Comparison of ENCODE assay signal across 11 mouse cellular contexts in genomic region chr9:66620055-66620454, GRCm38 (mm10). TPM values are rescaled to one million over a fixed set of nuclear protein-coding genes. Genes with fewer than 3 reads are reported as not detected.
DNase-seq lines count a peak whose midpoint lies in the region; ATAC-seq and TF ChIP-seq lines count a peak whose summit lies in the region.
"Had no signal": no experiment of that assay in that cellular context is flagged by ENCODE, and none has a peak within 500 bp of the region (broad histone marks: within the 10 kb centered on the region; RNA-seq: fewer than 3 reads in every experiment).

No protein-coding gene starts in this region.

- WGBS in heart, embryonic 15.5 days: 59% methylated on average over 1 of the region's 1 CpGs
- WGBS in lung, embryonic 16.5 days: 47% methylated on average over 1 of the region's 1 CpGs
- WGBS in intestine, postnatal 0 days: 37% methylated on average over 1 of the region's 1 CpGs
- WGBS in neural tube, embryonic 15.5 days: 88% methylated on average over 1 of the region's 1 CpGs
- 100% methylated on average over 1 of the region's 1 CpGs for WGBS in forebrain, postnatal 0 days

- peak overlapping the region; percentile 46 for H3K27ac ChIP-seq in heart, embryonic 15.5 days
- peak overlapping the region; percentile 88 for H3K27ac ChIP-seq in lung, embryonic 16.5 days (ENCODE audit: low read length)
- peak overlapping the region; percentile 60; the same call in 1 of the 2 replicates for H3K27ac ChIP-seq in intestine, postnatal 0 days (ENCODE audit: low read depth, low read length)
- H3K27ac ChIP-seq in neural tube, embryonic 15.5 days (replicated peaks): peak overlapping the region; percentile 58; the same call in 1 of the 2 replicates
- H3K27ac ChIP-seq in forebrain, postnatal 0 days (ENCODE audit: low read depth, low read length): no peak overlapping the region

- H3K36me3 ChIP-seq in heart, embryonic 15.5 days: no peaks in the 10 kb centered on the region
- no peaks in the 10 kb centered on the region for H3K36me3 ChIP-seq in lung, embryonic 16.5 days (ENCODE audit: control insufficient read depth, insufficient read depth, low read length)
- no peaks in the 10 kb centered on the region for H3K36me3 ChIP-seq in intestine, postnatal 0 days (ENCODE audit: control insufficient read depth, insufficient read depth)
- H3K36me3 ChIP-seq in neural tube, embryonic 15.5 days: no peaks in the 10 kb centered on the region
- H3K36me3 ChIP-seq in forebrain, postnatal 0 days (ENCODE audit: insufficient read depth): no peaks in the 10 kb centered on the region
- H3K36me3 ChIP-seq: forebrain, embryonic 10.5 days had no signal

- no peak overlapping the region for H3K9ac ChIP-seq in heart, embryonic 15.5 days
- H3K9ac ChIP-seq in lung, embryonic 16.5 days (ENCODE audit: low read length): no peak overlapping the region
- no peak overlapping the region for H3K9ac ChIP-seq in intestine, postnatal 0 days (ENCODE audit: low read depth, low read length)
- H3K9ac ChIP-seq in neural tube, embryonic 15.5 days (replicated peaks): no peak overlapping the region
- no peak overlapping the region for H3K9ac ChIP-seq in forebrain, postnatal 0 days

- H3K27me3 ChIP-seq in heart, embryonic 15.5 days: no peaks in the 10 kb centered on the region
- H3K27me3 ChIP-seq in lung, embryonic 16.5 days (ENCODE audit: control insufficient read depth, insufficient read depth, low read depth, low read length): no peaks in the 10 kb centered on the region
- no peaks in the 10 kb centered on the region for H3K27me3 ChIP-seq in intestine, postnatal 0 days (replicated peaks; ENCODE audit: control insufficient read depth, insufficient read depth, low read length)
- H3K27me3 ChIP-seq in neural tube, embryonic 15.5 days (replicated peaks): no peaks in the 10 kb centered on the region
- no peaks in the 10 kb centered on the region for H3K27me3 ChIP-seq in forebrain, postnatal 0 days (ENCODE audit: insufficient read depth, low read length)

- no peak for DNase-seq in heart, adult 11 months
- DNase-seq in lung, postnatal 36 days: no peak
- no peak for DNase-seq in forebrain, postnatal 0 days
- DNase-seq in right cerebral cortex, postnatal 10 days (ENCODE audit: low spot score in 2 of 2): no peak
- DNase-seq: cerebellum, postnatal 25 days; right cerebral cortex, postnatal 25 days had no signal

- no peak for TF ChIP-seq CTCF in intestine, postnatal 0 days (IDR thresholded peaks at IDR 0.05; ENCODE audit: low read depth)
- TF ChIP-seq CTCF in forebrain, postnatal 0 days (IDR thresholded peaks at IDR 0.05; ENCODE audit: low read depth): no peak

- no peaks in the 10 kb centered on the region for H3K9me3 ChIP-seq in heart, embryonic 15.5 days (replicated peaks)
- H3K9me3 ChIP-seq in lung, embryonic 16.5 days (ENCODE audit: control insufficient read depth, low read length): no peaks in the 10 kb centered on the region
- H3K9me3 ChIP-seq in intestine, postnatal 0 days (ENCODE audit: control insufficient read depth): no peaks in the 10 kb centered on the region
- no peaks in the 10 kb centered on the region for H3K9me3 ChIP-seq in neural tube, embryonic 15.5 days (replicated peaks)
- H3K9me3 ChIP-seq in forebrain, postnatal 0 days (ENCODE audit: low read length): no peaks in the 10 kb centered on the region
- H3K9me3 ChIP-seq: forebrain, embryonic 10.5 days had no signal

- H3K4me1 ChIP-seq in heart, embryonic 15.5 days (replicated peaks): peaks cover 21% of the 10 kb centered on the region
- peaks cover 15% of the 10 kb centered on the region for H3K4me1 ChIP-seq in lung, embryonic 16.5 days (replicated peaks; ENCODE audit: control insufficient read depth, insufficient read depth, low read length)
- H3K4me1 ChIP-seq in intestine, postnatal 0 days (replicated peaks; ENCODE audit: control insufficient read depth, insufficient read depth, low read length): peaks cover 24% of the 10 kb centered on the region; the same call in 1 of the 2 replicates
- H3K4me1 ChIP-seq in neural tube, embryonic 15.5 days: peaks cover 11% of the 10 kb centered on the region
- no peaks in the 10 kb centered on the region for H3K4me1 ChIP-seq in forebrain, postnatal 0 days (ENCODE audit: insufficient read depth)

- H3K4me2 ChIP-seq in heart, embryonic 15.5 days: no peak overlapping the region
- H3K4me2 ChIP-seq in lung, embryonic 16.5 days (ENCODE audit: low read depth, low read length): no peak overlapping the region; the same call in 1 of the 2 replicates
- no peak overlapping the region for H3K4me2 ChIP-seq in intestine, postnatal 0 days (replicated peaks; ENCODE audit: low read depth)
- no peak overlapping the region for H3K4me2 ChIP-seq in neural tube, embryonic 15.5 days
- no peak overlapping the region for H3K4me2 ChIP-seq in forebrain, postnatal 0 days (ENCODE audit: low read depth)

- no peak for ATAC-seq in heart, embryonic 15.5 days (replicated peaks; ENCODE audit: insufficient number of reproducible peaks, insufficient read depth, low FRiP score, low read depth)
- ATAC-seq in lung, embryonic 16.5 days (ENCODE audit: low read depth): peak; percentile 29; the same call in 1 of the 2 replicates
- ATAC-seq in intestine, postnatal 0 days: no peak
- ATAC-seq in neural tube, embryonic 15.5 days (ENCODE audit: low FRiP score): no peak
- no peak for ATAC-seq in forebrain, postnatal 0 days

- H3K4me3 ChIP-seq in heart, embryonic 15.5 days: no peak overlapping the region
- H3K4me3 ChIP-seq in lung, embryonic 16.5 days (ENCODE audit: low read length): no peak overlapping the region
- H3K4me3 ChIP-seq in intestine, postnatal 0 days (ENCODE audit: low read depth, low read length): no peak overlapping the region
- no peak overlapping the region for H3K4me3 ChIP-seq in neural tube, embryonic 15.5 days (replicated peaks)
- no peak overlapping the region for H3K4me3 ChIP-seq in forebrain, postnatal 0 days (ENCODE audit: low read depth, low read length)
- H3K4me3 ChIP-seq: forebrain, embryonic 10.5 days had no signal

RNA-seq across cellular contexts. Expression of gene Usp3, which starts 27.1 kb away (rescaled TPM):
- polyA plus RNA-seq in heart, embryonic 15.5 days (2015; fragmentation: Nextera tagmentation; extraction: Ambion mirVana): 30.5 and 35.6 TPM in 2 replicates
- 57.9 and 64.6 TPM in 2 replicates for polyA plus RNA-seq in lung, embryonic 16.5 days (2015; fragmentation: Nextera tagmentation; extraction: Ambion mirVana)
- 63.5 and 70.3 TPM in 2 replicates for polyA plus RNA-seq in intestine, postnatal 0 days (2015; fragmentation: Nextera tagmentation; extraction: Ambion mirVana)
- 51.2 and 57.0 TPM in 2 replicates for polyA plus RNA-seq in neural tube, embryonic 15.5 days (2015; fragmentation: Nextera tagmentation; extraction: Ambion mirVana)
- 46.3 and 59.7 TPM in 2 replicates for total RNA-seq in forebrain, postnatal 0 days (2014; rRNA removed)
- 55.1 and 55.2 TPM in 2 replicates for polyA plus RNA-seq in forebrain, postnatal 0 days (2015; fragmentation: Nextera tagmentation; extraction: Ambion mirVana)
